Mouse (Mus musculus): ENCODE data around the gene Ap1g2.

Ap1g2 gene

DNA sequence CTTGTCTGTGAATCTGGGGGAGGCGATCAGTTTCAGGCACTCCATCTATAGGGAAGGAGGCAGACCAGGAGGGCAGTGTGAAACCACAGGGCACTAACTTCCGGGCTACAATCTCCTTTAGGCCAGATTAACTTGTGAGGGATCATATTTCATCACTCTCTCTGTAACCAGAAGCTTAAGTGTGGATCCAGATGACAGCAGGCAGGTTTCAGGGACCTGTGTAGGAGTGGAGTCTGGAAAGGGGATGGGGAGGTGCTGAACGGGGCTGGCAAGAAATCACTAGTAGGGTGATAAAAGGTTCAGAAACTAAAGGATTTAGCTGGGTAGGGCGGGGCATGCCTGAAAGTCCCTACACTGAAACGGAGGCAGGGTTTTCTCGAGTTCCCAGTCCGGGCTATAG lies 1.0 kb downstream of the Ap1g2 start:
- H3K36me3 ChIP-seq (ENCODE audit: control insufficient read depth, insufficient read depth, low read length, poor library complexity, severe bottlenecking) = peaks cover 6% of the 10 kb centered on the region
- H3K27me3 ChIP-seq (ENCODE audit: control insufficient read depth, insufficient read depth, low read length, poor library complexity, severe bottlenecking) = no peaks in the 10 kb centered on the region
- no peak for DNase-seq (ENCODE audit: low read depth, low spot score)

- H3K36me3 ChIP-seq (ENCODE audit: control insufficient read depth, insufficient read depth, low read length, poor library complexity, severe bottlenecking) = peaks cover 6% of the 10 kb centered on the region
- no peak for DNase-seq (ENCODE audit: low read depth, low spot score)
- no peaks in the 10 kb centered on the region for H3K27me3 ChIP-seq (ENCODE audit: control insufficient read depth, insufficient read depth, low read length, poor library complexity, severe bottlenecking)
Measured at GRCm38 (mm10) chr14:55104365-55104764, 2.0 kb downstream of the Ap1g2 start.

DNA sequence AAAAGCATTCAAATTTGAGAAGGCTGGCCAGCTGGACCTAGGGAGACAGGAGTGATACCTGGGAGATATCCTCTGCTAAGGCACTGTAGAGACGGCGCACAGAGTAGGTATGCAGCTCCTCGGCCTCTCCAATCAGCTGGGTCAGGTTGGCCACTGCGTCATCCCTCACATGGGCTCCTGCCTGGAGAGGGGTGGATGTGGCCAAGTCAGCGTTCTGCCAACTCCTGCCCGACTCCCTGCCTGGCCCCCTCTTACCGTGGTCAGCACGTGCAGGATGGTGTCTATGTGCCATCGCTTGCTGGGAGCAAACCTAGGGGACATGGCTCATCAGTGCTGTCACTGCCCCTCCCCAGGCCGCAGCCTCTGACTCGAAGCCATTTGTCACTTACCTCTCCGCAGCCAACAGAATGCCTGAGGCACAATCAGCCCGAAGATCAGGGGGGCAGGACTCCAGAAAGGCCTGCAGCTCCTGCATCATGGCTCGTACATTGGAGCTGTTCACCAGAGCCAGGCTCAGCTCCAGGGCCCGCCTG lies 4.1 kb downstream of the Ap1g2 start:
- DNase-seq (ENCODE audit: low read depth, low spot score) = no peak
- Histone ChIP-seq H3K27me3 (ENCODE audit: control insufficient read depth, insufficient read depth, low read length, poor library complexity, severe bottlenecking) (no peaks in the 10 kb centered on the region), H3K36me3 (ENCODE audit: control insufficient read depth, insufficient read depth, low read length, poor library complexity, severe bottlenecking) (peaks cover 6% of the 10 kb centered on the region)

DNA sequence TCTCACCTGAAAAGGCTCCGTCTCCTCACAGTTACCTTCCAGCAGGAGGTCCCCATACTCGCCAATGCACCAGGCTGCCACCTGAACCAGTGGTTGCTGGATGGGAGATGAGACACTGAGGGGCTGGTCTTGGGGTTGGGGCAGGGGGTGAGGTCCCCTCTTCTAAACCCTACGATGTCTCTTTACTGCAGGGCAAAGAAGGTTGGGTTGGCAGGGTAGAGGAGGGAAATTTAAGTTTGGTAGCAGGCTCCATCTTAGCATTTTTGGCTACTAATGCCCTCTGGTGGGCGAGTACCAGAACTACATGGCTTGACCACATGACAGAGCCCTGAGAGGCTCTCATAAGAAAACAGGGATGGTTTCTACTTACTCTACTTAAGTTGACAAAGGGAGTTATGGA lies 4.8 kb downstream of the Ap1g2 start:
- H3K36me3 ChIP-seq (ENCODE audit: control insufficient read depth, insufficient read depth, low read length, poor library complexity, severe bottlenecking) = peaks cover 6% of the 10 kb centered on the region
- no peaks in the 10 kb centered on the region for H3K27me3 ChIP-seq (ENCODE audit: control insufficient read depth, insufficient read depth, low read length, poor library complexity, severe bottlenecking)
- DNase-seq (ENCODE audit: low read depth, low spot score) = peak; percentile 76

- no peaks in the 10 kb centered on the region for H3K27me3 ChIP-seq (ENCODE audit: control insufficient read depth, insufficient read depth, low read length, poor library complexity, severe bottlenecking)
- H3K36me3 ChIP-seq (ENCODE audit: control insufficient read depth, insufficient read depth, low read length, poor library complexity, severe bottlenecking) = peaks cover 6% of the 10 kb centered on the region
- peak; percentile 48 for DNase-seq (ENCODE audit: low read depth, low spot score)
Measured at GRCm38 (mm10) chr14:55098067-55098466, 8.3 kb downstream of the Ap1g2 start.

- DNase-seq (ENCODE audit: low read depth, low spot score) = no peak
- Histone ChIP-seq H3K27me3 (ENCODE audit: control insufficient read depth, insufficient read depth, low read length, poor library complexity, severe bottlenecking) (no peaks in the 10 kb centered on the region), H3K36me3 (ENCODE audit: control insufficient read depth, insufficient read depth, low read length, poor library complexity, severe bottlenecking) (peaks cover 6% of the 10 kb centered on the region)
Measured at GRCm38 (mm10) chr14:55097646-55098045, 8.7 kb downstream of the Ap1g2 start.

DNA sequence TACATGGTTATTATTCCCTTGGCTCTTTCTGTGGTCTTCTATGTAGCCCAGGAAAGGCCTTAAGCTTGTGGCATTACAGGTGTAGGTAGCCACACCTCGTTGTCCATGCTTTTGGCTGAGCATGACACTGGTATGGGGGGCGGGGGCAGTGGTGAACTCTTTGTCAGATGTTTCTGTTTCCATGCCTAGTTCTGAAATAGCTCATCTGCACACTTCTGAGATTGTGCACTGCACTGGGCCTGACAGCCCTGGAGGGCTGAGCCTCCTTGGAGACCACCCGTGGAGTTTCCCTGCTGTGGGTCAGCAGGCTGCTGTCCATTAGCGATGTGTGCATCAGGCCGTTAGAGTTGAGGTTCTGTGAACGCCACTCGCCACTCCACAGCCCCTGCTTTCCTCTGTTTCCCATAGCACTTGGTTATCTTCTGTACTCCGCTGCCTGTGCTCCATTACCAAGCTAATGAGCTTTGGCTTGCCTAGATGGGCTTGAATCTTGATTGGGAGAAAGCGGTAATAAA lies 9.8 kb downstream of the Ap1g2 start:
- H3K27me3 ChIP-seq (ENCODE audit: control insufficient read depth, insufficient read depth, low read length, poor library complexity, severe bottlenecking) = no peaks in the 10 kb centered on the region
- DNase-seq (ENCODE audit: low read depth, low spot score) = no peak
- H3K36me3 ChIP-seq (ENCODE audit: control insufficient read depth, insufficient read depth, low read length, poor library complexity, severe bottlenecking) = peaks cover 5% of the 10 kb centered on the region

DNA sequence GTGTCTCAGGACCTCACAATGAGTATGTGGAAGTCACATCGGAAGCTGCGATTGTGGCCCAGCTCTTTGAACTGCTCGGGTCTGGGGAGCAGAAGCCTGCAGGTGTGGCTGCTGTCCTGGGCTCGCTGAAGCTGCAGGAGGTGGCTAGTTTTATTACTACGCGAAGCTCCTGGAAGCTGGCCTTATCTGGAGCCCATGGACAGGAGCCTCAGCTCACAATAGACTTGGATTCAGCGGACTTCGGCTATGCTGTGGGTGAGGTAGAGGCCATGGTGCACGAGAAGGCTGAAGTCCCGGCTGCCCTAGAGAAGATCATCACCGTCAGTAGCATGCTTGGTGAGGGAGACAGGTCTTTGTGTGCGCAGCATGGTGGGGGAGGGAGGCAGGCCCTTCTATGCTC lies 10.7 kb downstream of the Ap1g2 start:
- H3K27me3 ChIP-seq (ENCODE audit: control insufficient read depth, insufficient read depth, low read length, poor library complexity, severe bottlenecking) = no peaks in the 10 kb centered on the region
- DNase-seq (ENCODE audit: low read depth, low spot score) = no peak
- H3K36me3 ChIP-seq (ENCODE audit: control insufficient read depth, insufficient read depth, low read length, poor library complexity, severe bottlenecking) = peaks cover 3% of the 10 kb centered on the region

GRCm38 (mm10) chr14:55095263-55095662 lies 11.1 kb downstream of the Ap1g2 start:
- H3K36me3 ChIP-seq (ENCODE audit: control insufficient read depth, insufficient read depth, low read length, poor library complexity, severe bottlenecking) = no peaks in the 10 kb centered on the region; the same call in 1 of the 2 replicates
- DNase-seq (ENCODE audit: low read depth, low spot score) = no peak
- no peaks in the 10 kb centered on the region for H3K27me3 ChIP-seq (ENCODE audit: control insufficient read depth, insufficient read depth, low read length, poor library complexity, severe bottlenecking)

- DNase-seq (ENCODE audit: low read depth, low spot score) = peak; percentile 63
- no peaks in the 10 kb centered on the region; the same call in 1 of the 2 replicates for H3K36me3 ChIP-seq (ENCODE audit: control insufficient read depth, insufficient read depth, low read length, poor library complexity, severe bottlenecking)
- no peaks in the 10 kb centered on the region for H3K27me3 ChIP-seq (ENCODE audit: control insufficient read depth, insufficient read depth, low read length, poor library complexity, severe bottlenecking)
Measured at GRCm38 (mm10) chr14:55094704-55095231, 11.6 kb downstream of the Ap1g2 start, which contains the start of gene Thtpa. Gene Thtpa (plus strand): TSS chr14:55094784.

GRCm38 (mm10) chr14:55093927-55094326 lies 12.5 kb downstream of the Ap1g2 start:
- H3K36me3 ChIP-seq (ENCODE audit: control insufficient read depth, insufficient read depth, low read length, poor library complexity, severe bottlenecking) = no peaks in the 10 kb centered on the region; the same call in 1 of the 2 replicates
- H3K27me3 ChIP-seq (ENCODE audit: control insufficient read depth, insufficient read depth, low read length, poor library complexity, severe bottlenecking) = no peaks in the 10 kb centered on the region
- DNase-seq (ENCODE audit: low read depth, low spot score) = peak; percentile 53

DNA sequence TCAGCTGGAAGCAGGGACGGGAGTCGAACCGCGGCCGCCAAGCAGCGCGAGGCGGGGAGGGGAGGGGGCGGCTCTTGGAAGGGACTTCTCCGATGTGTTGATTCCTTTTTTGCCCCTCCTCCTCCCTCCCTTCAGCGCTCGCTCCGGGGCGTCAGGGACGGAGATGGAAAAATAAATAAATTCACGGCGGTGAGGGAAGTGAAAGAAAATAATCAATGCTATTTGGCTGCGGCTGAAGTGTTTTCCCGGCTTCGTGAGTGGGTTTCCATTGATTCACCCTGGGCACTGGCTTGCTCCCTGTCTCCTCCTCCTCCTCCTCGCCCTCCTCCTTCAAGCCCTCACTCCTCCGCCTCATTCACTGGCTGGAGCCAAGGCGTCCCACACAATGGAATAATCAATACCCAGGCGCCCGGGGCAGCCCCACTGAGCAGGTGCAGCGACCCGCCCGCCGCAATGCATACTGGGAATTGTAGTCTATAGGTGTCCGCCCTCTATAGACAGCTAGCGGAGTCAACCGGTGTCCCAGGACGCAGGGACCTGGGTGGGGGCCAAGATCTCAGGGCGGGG lies 14.3 kb downstream of the Ap1g2 start, which contains the start of gene Zfhx2:
Zfhx2 (minus strand) TSS at position 314 of the 567 bp plus-strand sequence.
- no peaks in the 10 kb centered on the region for H3K27me3 ChIP-seq (ENCODE audit: control insufficient read depth, insufficient read depth, low read length, poor library complexity, severe bottlenecking)
- H3K36me3 ChIP-seq (ENCODE audit: control insufficient read depth, insufficient read depth, low read length, poor library complexity, severe bottlenecking) = no peaks in the 10 kb centered on the region
- DNase-seq (ENCODE audit: low read depth, low spot score) = peak; percentile 93

- Histone ChIP-seq H3K36me3 (ENCODE audit: control insufficient read depth, insufficient read depth, low read length, poor library complexity, severe bottlenecking) (no peaks in the 10 kb centered on the region), H3K27me3 (ENCODE audit: control insufficient read depth, insufficient read depth, low read length, poor library complexity, severe bottlenecking) (no peaks in the 10 kb centered on the region)
- DNase-seq (ENCODE audit: low read depth, low spot score) = no peak
Measured at GRCm38 (mm10) chr14:55091209-55091865, 15.1 kb downstream of the Ap1g2 start.

DNA sequence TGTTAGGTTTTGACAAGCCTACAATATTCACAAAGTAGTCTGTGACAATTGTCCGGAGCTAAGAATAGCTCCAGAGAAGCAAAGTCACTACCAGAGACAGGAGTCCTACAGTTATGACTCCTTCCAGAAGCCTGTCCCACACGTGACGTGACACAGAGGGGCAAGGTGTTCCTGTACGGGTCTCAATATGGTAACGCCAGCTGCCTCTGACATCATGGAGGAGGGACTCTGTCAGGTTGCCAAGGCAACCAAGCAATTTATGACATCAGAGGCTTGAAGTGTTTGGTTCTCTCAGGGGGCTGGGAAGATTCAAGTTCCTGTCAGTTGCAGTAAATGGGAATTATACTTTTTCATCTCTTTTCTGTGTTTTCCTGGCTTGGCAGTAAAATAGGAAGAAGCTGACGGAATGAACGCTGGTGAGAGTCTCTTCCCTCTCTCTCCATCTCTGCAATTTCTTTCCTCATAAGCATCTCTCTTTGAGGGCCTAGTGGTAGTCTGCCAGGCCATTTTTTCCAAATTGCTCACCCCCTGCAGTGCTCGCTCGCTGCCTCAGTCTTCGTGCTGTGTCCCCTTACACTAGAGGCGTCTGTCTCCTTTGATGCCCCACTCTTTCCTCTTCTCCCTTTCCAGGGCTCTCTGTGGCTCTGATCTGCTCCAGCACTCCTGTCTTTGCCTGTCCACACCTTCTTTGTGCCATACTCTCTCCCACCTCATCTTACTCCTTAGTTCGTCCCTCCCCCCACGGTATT lies 17.0 kb downstream of the Ap1g2 start:
- Histone ChIP-seq H3K36me3 (ENCODE audit: control insufficient read depth, insufficient read depth, low read length, poor library complexity, severe bottlenecking) (no peaks in the 10 kb centered on the region), H3K27me3 (ENCODE audit: control insufficient read depth, insufficient read depth, low read length, poor library complexity, severe bottlenecking) (no peaks in the 10 kb centered on the region)
- DNase-seq (ENCODE audit: low read depth, low spot score) = peak; percentile 41
